Mouse (Mus musculus) heart, embryonic 13.5 days (tissue): ENCODE results near the gene Gm28870. TPM values are rescaled to one million over a fixed set of nuclear protein-coding genes. Genes with fewer than 3 reads are reported as not detected.
"Not testable (repeated sequence)": the region's sequence is repeated elsewhere in the genome, so short reads cannot be mapped to it uniquely, and the experiment has no call there.

ENCODE experiments used
- ATAC-seq: fragments of 200-750 bp; cut with Nextera tagmentation; 2 replicates; pipeline ENCODE4 v1.8.0; 2017; ENCODE audit warnings: moderate TSS enrichment; ENCODE audit not compliant: insufficient number of reproducible peaks, low FRiP score, low TSS enrichment; ENCODE audit errors: extremely low read depth
- H3K27ac ChIP-seq: fragments of 300-500 bp; sonication (generic); replicated peaks from 2 replicates; pipeline ENCODE4 v1.5.1; 2015; ENCODE audit warnings: moderate library complexity, mild to moderate bottlenecking, inconsistent platforms
- H3K27me3 ChIP-seq: fragments of 300-500 bp; sonication (generic); replicated peaks from 2 replicates; pipeline ENCODE4 v1.6.1; 2015; ENCODE audit warnings: mild to moderate bottlenecking, inconsistent platforms
- H3K36me3 ChIP-seq: fragments of 300-500 bp; sonication (generic); 2 replicates; pipeline ENCODE4 v1.6.1; 2015; ENCODE audit warnings: mild to moderate bottlenecking, inconsistent platforms
- H3K4me1 ChIP-seq: fragments of 300-500 bp; sonication (generic); 2 replicates; pipeline ENCODE4 v1.6.1; 2015; ENCODE audit warnings: inconsistent platforms
- H3K4me2 ChIP-seq: fragments of 300-500 bp; sonication (generic); 2 replicates; pipeline ENCODE4 v1.6.1; 2015; ENCODE audit warnings: inconsistent platforms, mild to moderate bottlenecking, moderate library complexity
- H3K4me3 ChIP-seq: fragments of 300-500 bp; sonication (generic); 2 replicates; pipeline ENCODE4 v1.5.1; 2015; ENCODE audit warnings: moderate library complexity, mild to moderate bottlenecking, inconsistent platforms
- H3K9ac ChIP-seq: fragments of 300-500 bp; sonication (generic); 2 replicates; pipeline ENCODE4 v1.6.1; 2015; ENCODE audit warnings: inconsistent platforms, mild to moderate bottlenecking, moderate library complexity
- H3K9me3 ChIP-seq: fragments of 300-500 bp; sonication (generic); 2 replicates; pipeline ENCODE4 v1.6.1; 2016; ENCODE audit warnings: inconsistent platforms
- WGBS: fragments of 180-500 bp; shearing (Covaris S2); methylation state at CpG from one replicate; pipeline ENCODE4 v1.1.7; 2015; ENCODE audit warnings: mixed read lengths; 5-methylcytosine and 5-hydroxymethylcytosine counted together
- polyA plus RNA-seq: library from polyadenylated mRNA; unstranded; fragments of >200 nt; fragmentation: Nextera tagmentation; extraction: Ambion mirVana; gene quantifications from 2 replicates; pipeline ENCODE4 v1.2.1, GENCODE M21; 2015

Gene Gm28870
- not detected in 2 replicates for polyA plus RNA-seq

GRCm38 (mm10) chrY:50096976-50097375, at the start of gene Gm28870:
Gene Gm28870 (plus strand): TSS chrY:50097276.
- not testable (repeated sequence) for H3K27me3 ChIP-seq, H3K36me3 ChIP-seq, H3K4me2 ChIP-seq, H3K4me1 ChIP-seq, H3K9me3 ChIP-seq, H3K9ac ChIP-seq, H3K4me3 ChIP-seq, ATAC-seq, H3K27ac ChIP-seq
- no CpG with 5 or more reads among the region's 2 CpGs for WGBS
